Mouse (Mus musculus) gastrocnemius, postnatal 36 days (tissue): ENCODE data around the gene Prima1. TPM values are rescaled to one million over a fixed set of nuclear protein-coding genes. Genes with fewer than 3 reads are reported as not detected.

Source experiments
- DNase-seq, 2 experiments: peaks; one replicate each; pipeline ENCODE4 v3.0.0; 2022
- intact Hi-C: fragments of 180-260 bp; cut with DNase I; formaldehyde crosslinking; loops from one replicate; pipeline ENCODE4 v1.15.1; 2025
- long read RNA-seq, 2 experiments: library from polyadenylated mRNA; stranded (forward); transcript quantifications; one replicate each; pipeline ENCODE4 v2.0.0; 2021
- total RNA-seq, 2 experiments: library from RNA; stranded (reverse); gene quantifications; 2 replicates each; pipeline ENCODE4 v1.2.3; 2021

Gene Prima1
- 10 to 100 TPM; 19.0 to 37.2 TPM for total RNA-seq
- long read RNA-seq, experiment 1, partial matches to known transcripts: 0 of 3 reads
- long read RNA-seq, experiment 1, other reads (novel, unspliced or antisense): 2 of 3 reads
- long read RNA-seq, experiment 2, partial matches to known transcripts: 0 of 1 reads
- long read RNA-seq, experiment 2, other reads (novel, unspliced or antisense): 1 of 1 reads

DNA sequence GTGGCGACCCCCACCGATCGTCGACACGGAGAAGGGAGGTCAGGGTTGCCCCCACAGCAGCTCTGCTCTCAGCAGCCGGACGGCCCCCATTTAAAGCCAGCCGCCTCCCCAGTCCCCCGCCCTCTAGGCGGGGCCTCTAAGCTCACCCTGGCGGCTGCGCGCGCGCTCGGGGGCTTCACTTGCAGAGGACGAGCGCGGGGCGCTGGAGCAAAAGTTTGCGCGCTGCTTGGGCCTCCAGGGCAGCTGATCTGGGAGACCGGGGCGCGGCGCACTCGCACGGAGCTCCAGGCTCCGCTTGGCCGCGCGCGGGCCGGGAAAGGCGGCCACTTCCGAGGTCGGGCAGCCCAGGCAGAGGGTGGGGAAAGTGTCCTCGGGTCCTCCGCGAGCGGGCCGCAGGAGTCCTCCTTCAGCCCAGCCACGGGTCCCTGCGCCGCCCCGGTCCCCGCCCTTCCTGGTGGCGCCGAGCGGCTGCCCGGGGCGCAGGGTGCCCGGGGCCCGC, at the start of gene Prima1:
Gene Prima1, minus strand, starts transcription at position 68 of the 499 bp plus-strand sequence.
- intact Hi-C loops: loop anchor here (1.0 to 5.0 kb wide), 2 partner anchors 60 to 98 kb away; no protein-coding TSS in a partner anchor
- DNase-seq: peak; percentile 61 to 63

DNA sequence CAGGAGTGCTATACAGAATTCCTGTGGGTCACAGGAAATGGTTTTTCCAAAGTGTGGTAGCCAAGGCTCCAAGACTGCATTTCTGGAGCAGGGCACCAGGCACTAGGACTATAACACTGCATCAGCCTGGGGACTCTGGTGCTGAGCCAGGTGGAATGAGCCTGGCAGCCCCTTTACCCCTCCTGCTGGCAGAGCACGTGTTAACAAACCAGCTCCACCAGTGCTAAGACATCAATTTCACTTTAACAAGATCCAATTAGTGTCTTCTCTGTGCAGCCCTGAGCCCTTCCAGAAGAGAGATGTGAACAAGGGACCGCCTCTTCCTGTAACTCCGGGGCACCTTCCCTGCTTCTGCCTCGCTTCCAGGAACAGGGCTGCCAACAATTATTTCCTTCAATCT, 45.3 kb upstream of the Prima1 start:
- DNase-seq: no peak
- intact Hi-C loops: no loop called here

DNA sequence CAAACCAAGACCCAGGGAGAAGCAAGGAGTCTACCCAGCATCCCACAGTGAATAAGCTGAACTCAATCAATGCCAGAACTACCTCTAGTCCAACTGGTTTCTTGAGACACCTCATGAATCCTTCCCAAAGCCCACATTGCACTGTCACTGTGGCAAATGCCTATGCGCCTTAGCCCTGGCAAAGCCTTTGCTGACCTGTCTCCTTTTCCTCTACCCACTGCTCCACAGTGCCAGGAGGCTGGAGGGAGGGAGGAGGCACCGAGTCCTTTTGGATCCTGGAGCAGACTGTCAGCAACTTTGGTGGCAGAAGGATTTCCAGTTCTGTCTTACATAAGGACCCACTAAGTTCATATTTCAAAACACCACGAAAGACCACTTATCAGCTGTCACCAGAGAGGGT, 41.5 kb upstream of the Prima1 start:
- intact Hi-C loops: no loop called here
- peak in 1 of 2 experiments; percentile 54 for DNase-seq

GRCm38 (mm10) chr12:103282936-103283335, 41.0 kb upstream of the Prima1 start:
- DNase-seq: no peak
- intact Hi-C loops: no loop called here

- peak; percentile 22 to 48 for DNase-seq
- intact Hi-C loops: no loop called here
Measured at GRCm38 (mm10) chr12:103281912-103282311, 40.0 kb upstream of the Prima1 start.

GRCm38 (mm10) chr12:103281491-103281890, 39.5 kb upstream of the Prima1 start:
- intact Hi-C loops: no loop called here
- no peak for DNase-seq

DNA sequence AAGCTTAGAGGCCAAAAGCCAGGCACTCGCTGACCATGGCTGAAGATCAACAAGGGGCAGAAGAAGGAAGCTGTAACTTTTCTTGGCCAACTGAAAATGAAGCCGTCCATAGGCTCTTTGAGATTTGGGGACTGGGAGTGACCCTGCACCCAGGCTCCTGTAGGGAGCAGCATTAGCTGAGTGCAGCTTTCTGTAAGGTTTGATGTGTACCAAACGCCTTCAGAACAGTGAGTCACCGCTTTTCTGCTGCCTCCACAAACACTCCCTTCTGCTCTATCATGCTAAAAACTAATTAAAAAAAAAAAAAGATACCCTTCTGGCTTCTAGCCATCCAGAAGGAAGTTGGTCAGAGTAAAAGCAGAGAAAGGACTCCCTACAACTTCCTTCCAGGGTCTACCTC, 34.5 kb upstream of the Prima1 start:
- no peak for DNase-seq
- intact Hi-C loops: no loop called here

- DNase-seq: no peak
- intact Hi-C loops: no loop called here
Measured at GRCm38 (mm10) chr12:103273732-103274131, 31.8 kb upstream of the Prima1 start.

- no peak for DNase-seq
- intact Hi-C loops: no loop called here
Measured at GRCm38 (mm10) chr12:103273051-103273450, 31.1 kb upstream of the Prima1 start.

DNA sequence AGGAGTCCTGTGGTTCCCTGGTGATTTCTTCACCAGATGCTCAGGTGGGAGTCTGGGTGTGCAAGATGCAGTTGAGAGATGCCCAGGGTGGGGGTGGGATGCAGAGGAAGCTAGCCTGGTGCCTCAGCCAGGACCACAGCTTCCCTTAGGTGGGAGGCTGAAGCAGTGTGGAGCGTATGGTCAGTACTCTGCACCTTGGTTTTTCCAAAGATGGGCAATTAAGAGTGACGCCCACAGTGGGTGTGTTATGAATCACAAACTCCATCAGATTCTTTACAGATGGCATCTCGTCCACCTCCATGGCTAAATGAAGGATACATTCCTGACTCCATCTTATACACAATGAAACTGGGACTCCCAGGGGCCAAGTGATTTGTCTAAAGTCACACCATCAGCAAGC, 30.2 kb upstream of the Prima1 start:
- no peak for DNase-seq
- intact Hi-C loops: no loop called here

DNA sequence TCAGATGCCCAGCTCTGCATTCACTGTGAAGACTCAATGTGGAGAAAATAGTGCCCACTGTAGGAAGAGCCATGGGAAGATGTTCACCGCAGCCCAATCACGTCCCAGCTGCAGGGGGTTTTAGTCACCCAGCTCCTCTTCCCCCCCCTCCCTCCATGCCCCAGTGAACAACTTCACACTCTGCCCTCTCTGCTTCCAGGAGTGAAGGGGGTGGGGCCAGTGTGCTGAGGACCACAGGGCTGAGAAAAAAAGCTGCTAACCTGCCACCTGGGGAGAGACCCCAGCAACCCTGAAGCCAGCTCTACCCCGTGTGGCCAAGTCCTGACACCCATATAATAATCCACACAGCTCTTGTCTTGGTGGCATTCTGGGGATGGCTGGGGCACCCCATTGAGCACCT, 24.7 kb upstream of the Prima1 start:
- no peak for DNase-seq
- intact Hi-C loops: loop anchor here (1.0 kb wide), 1 partner anchor 31 kb away; no protein-coding TSS in a partner anchor

DNA sequence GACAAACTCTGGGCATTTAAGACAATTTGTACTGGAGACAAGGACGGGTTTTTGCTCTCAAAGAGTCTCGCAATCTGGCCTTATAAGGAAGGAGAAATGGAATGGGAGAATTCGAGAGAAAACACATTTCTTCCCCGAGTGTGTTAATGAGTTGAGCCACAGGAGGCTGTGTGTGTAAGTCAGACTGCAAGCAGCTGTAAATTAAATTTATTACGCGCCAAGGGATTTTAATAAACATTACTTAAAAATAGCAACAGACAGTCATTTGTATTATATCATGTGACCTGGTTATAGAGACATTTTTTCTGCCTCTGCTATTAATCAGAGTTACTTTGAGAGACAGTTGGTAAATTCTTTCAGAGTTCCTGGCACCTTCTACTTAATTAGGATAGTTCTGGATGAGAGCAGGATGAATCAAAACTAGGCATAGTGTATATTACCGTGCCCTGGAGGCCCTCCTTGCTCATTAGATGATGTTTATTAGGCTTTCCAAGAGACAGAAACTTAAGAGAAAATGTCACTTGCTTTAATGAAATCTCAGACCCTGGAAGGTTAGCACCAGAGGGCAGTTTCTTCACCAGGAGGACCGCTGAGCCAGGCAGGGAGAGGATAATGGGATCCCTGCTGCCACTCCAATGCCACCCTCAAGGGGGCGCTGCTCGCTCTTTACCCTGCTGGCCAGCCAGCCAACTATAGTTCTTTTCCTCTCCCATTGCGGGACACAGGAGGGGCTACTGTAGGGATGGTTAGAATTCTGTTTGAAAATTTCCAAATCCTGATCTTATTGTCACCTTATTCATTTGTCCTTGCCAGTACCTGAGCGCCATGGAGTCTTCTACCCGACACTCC, 20.3 kb upstream of the Prima1 start:
- no peak for DNase-seq
- intact Hi-C loops: loop anchor here (2.0 kb wide), 1 partner anchor 39 kb away; no protein-coding TSS in a partner anchor

GRCm38 (mm10) chr12:103252901-103253434, 11.0 kb upstream of the Prima1 start:
- no peak for DNase-seq
- intact Hi-C loops: no loop called here

DNA sequence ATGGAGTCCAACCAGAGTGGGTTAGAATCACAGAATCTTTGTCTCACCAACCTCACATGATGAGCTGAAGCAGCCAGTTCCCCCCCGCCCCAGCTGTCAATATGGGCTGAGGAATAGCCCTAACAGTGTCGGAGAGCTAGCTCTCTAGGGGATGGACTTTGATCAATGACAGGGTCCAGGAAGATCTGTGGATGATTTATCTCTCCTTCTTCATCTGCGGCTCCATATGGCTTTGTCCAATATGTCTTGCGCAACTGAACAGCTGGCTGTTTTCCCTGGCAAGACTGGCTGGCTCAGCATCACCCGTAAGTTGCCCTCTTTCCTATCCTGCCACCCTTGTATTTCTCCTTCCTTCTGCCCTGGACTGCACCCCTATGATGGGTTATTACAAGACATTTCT, 9.2 kb upstream of the Prima1 start:
- DNase-seq: no peak
- intact Hi-C loops: no loop called here

DNA sequence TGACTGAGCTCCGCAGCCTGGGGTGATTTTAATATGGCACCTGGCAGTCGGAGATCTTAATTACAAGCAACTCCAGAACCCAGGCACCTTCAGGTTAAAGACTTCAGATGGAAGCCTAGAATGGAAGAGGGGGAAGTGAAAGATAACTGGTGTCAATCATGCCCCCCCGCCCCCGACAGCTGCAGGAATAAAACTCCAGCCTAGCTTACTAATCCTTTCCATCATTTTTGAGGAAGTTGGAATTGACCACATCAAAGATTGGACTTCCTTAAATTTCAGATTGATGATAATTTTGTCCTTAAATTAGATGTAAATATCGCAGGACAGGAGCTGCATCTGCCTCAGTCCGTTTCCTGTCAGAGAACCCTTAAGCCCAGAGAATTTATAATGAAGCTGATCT, 8.4 kb upstream of the Prima1 start:
- intact Hi-C loops: no loop called here

GRCm38 (mm10) chr12:103243041-103243440, 1.1 kb upstream of the Prima1 start:
- intact Hi-C loops: loop anchor here (5.0 kb wide), 1 partner anchor 59 kb away; no protein-coding TSS in a partner anchor
- no peak for DNase-seq

More for the DNA sequence above, 8.4 kb upstream of the Prima1 start:
- DNase-seq: no peak

- DNase-seq: peak in 1 of 2 experiments; percentile 43
- intact Hi-C loops: loop anchor here (1.0 to 5.0 kb wide), 2 partner anchors 60 to 98 kb away; no protein-coding TSS in a partner anchor
Measured at GRCm38 (mm10) chr12:103242591-103243025, 658 bp upstream of the Prima1 start.

DNA sequence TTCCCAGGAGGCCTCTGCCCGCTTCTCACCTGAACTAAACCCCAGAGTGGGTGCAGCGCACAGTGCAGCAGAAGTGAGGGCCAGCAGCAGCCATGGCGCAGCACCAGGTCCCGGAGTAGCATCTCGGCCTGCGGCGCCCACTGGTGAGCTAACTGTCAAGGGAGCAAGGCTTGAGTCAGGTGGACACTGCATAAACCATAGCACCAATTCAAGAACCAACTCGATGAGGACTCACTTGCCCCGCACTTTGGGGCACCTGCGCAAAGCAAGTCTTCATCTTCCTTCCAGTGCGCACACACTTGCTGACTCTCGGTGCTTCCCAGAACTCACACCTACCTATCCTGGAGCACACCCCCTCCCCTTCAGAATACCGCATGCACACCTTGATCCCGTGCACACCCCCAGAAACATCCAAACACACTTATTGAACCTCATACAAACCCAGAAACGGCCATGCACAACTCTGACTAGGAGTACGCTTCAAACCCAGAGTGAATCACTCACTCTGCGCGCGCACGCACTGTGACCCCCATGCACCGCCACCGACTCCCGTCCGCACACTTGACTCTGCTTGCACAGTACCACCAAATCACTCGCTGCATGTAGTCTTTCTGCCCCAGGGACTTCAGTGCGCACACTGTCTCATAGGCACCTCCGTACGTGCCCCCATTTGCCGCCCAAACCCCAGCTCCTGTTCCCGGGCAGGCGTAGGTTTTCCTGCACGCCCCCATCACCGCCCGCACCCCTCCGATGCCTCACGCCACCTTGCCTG, 453 bp downstream of the Prima1 start:
- no peak for DNase-seq
- intact Hi-C loops: loop anchor here (1.0 to 5.0 kb wide), 2 partner anchors 61 to 97 kb away; no protein-coding TSS in a partner anchor

- intact Hi-C loops: no loop called here
- DNase-seq: no peak
Measured at GRCm38 (mm10) chr12:103238924-103239460, 3.0 kb downstream of the Prima1 start.

- intact Hi-C loops: no loop called here
- DNase-seq: no peak
Measured at GRCm38 (mm10) chr12:103235856-103236255, 6.1 kb downstream of the Prima1 start.
